Mouse (Mus musculus) adrenal gland, postnatal 14 days (tissue): ENCODE results near the gene B4galt5. TPM values are rescaled to one million over a fixed set of nuclear protein-coding genes. Genes with fewer than 3 reads are reported as not detected.
"Not testable (repeated sequence)": the region's sequence is repeated elsewhere in the genome, so short reads cannot be mapped to it uniquely, and the experiment has no call there.

ENCODE experiments used
- DNase-seq: peaks from one replicate; pipeline ENCODE4 v3.0.0; 2021; ENCODE audit warnings: mixed read lengths
- long read RNA-seq, 2 experiments: library from polyadenylated mRNA; stranded (forward); transcript quantifications; one replicate each; pipeline ENCODE4 v2.0.0; 2021
- total RNA-seq: library from RNA; stranded (reverse); gene quantifications from 2 replicates; pipeline ENCODE4 v1.2.3, GENCODE M21; 2021

Gene B4galt5
- 75.6 and 77.7 TPM in 2 replicates for total RNA-seq
- long read RNA-seq, experiment 1, full-length matches to known transcripts, result 2 of 9 reads
- long read RNA-seq, experiment 1, partial matches to known transcripts, result 0 of 9 reads
- long read RNA-seq, experiment 1, other reads (novel, unspliced or antisense), result 7 of 9 reads
- long read RNA-seq, experiment 2, full-length matches to known transcripts, result 1 of 9 reads
- long read RNA-seq, experiment 2, partial matches to known transcripts, result 1 of 9 reads
- long read RNA-seq, experiment 2, other reads (novel, unspliced or antisense), result 7 of 9 reads

DNA sequence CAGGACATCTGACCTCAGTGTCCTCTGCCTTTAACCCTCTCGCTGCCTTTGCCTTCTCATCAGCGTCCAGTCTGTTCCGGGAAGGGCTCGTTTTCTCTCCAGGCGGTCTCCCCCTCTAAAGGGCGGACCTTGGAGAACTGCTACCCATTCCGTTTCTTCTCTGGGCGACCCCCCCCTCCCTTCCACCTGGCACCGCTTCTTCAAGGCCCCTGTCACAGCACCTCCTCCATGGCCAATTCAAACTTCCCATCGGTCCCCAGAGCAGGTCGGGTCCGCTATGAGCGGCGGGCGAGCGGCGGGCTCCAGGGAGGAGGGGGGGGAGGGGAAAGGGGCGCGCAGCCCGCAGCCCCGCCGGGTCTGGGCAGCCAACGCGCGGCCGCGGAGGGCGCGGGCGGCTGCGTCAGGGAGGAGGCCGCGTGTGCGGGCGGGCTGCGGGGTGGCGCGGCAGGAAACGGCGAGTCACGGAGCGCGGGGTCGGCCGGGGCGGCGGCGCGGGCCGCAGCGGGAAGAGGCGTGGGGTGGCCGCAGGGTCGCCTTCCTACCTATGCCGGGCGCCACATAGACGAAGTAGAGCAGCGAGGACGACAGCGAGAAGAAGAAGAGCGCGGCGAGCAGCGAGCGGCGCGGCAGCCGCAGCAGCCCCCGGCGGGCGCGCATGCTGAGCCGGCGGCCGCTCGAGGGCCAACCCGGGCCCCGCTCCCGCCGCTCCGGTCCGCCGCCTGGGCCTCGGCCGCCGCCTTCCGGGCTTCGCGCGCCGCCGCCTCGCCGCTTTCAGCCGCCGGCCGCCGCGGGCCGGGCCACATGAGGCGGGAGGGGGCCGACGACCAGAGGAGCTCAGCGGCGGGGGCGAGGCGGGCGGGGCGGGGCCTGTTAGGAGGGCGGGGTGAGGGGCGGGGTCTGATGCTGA is at the start of gene B4galt5:
B4galt5 (minus strand) TSS at position 808 of the 907 bp plus-strand sequence.
- DNase-seq, result peak; percentile 56

DNA sequence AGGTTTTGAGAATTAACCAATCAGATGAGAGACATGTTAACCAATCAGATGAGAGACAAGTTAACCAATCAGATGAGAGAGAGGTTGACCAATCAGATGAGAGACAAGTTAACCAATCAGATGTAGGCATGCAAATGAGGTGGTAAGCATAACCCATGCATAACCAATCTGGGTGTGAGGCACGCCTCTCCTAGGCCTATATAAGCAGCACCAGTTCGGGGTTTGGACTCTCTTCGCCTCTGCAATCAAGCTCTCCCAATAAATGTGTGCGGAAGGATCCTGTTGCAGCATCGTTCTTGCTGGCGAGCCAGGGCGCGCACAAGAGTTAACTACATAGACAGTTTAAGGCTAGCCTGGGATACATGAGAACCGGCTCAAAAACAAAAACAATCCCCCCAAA is 47.4 kb upstream of the B4galt5 start:
- not testable (repeated sequence) for DNase-seq

DNA sequence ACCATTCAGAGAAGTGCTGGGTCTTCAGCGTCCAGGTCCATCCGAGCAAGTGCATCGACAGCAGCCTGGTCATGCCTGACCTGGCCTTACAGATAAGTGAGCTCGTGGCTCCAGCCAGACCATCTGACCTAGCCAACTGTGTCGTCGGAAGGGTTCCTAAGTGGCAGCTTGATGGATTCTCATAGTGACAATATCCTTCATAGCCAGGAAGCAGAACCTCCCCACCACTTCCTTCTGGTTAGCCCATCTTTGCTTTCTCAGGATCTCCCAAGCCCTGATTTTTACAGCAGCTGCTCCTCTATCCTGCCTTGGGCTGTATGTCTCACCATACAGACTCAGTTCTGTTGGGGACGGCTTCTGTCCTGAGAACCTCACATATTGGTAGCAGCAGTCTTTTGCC is 45.4 kb upstream of the B4galt5 start:
- no peak for DNase-seq

DNA sequence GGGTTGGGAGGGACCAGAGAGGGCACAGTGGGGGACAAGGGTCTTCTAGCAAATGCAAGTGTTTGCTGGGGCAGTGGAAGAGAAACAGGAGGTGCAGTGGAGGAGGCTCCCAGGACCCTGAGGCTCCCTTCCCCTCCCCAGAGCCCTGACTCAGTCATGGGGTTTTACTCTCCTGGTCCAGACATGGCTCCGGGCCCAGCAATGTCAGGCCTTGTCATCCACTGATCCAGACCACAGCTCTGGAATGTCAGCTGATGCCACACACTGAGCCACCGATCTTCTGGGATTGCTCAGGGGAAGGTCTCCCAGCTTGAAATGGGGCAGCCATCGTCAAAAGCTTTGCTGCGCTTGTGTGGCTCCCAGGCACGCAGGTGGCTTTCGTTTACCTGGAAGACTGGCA is 38.0 kb upstream of the B4galt5 start:
- DNase-seq, result no peak

DNA sequence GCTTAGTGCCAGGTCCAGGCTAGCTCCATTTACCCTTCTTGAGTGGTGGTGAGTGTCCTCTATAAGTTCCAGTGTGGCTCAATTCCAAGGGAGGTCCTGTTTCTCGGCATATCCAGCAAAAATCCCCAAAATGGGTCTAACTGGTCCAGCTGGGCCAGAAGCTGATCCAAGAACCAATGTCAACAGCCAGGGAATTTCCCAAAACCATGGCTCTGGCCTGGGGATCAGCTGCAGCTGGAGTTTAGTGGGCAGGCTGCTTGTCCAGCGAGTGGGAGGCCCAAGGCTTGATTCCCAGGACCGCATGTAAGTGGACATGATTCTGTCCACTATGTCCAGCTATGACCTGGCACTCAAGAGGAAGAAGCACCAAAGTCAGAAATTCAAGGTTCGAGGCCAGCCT is 37.5 kb upstream of the B4galt5 start:
- DNase-seq, result no peak

DNA sequence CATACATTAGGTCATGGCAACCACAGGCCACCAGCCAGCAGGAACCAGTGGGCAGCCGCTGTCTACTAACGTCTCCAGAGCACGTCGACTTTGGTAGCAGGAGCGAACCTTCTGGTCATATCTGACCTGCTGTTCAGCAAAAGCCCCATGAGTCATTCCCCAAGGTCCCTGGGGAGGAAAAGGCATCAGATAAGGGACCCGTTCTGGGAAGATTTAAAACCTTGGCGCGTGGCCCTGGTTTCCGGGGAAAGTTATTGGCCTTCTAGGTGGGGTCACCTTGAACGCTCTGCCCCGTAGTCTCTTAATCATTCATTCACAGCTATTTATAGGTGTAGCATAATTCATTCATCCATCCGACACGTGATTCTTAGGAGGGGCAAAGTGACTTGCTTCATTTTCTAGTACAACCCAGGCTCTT is 34.7 kb upstream of the B4galt5 start:
- peak; percentile 97 for DNase-seq

DNA sequence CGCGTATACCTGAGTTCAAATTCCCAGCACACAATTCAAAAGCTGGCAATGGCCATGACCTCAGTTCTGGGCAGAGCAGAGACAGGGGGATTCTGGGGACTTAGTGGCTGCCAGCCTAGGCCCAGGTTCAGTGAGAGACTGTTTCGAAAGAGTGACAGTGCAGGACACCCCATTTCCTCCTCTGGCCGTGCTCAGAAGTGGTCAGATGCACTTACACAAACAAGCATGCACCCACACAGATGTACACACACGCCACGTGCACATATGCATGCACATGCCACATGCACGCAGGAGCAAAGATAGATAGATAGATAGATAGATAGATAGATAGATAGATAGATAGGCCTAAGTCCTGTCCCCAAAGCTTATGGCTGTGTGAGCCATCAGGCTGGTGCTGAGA is 33.4 kb upstream of the B4galt5 start:
- DNase-seq, result no peak

DNA sequence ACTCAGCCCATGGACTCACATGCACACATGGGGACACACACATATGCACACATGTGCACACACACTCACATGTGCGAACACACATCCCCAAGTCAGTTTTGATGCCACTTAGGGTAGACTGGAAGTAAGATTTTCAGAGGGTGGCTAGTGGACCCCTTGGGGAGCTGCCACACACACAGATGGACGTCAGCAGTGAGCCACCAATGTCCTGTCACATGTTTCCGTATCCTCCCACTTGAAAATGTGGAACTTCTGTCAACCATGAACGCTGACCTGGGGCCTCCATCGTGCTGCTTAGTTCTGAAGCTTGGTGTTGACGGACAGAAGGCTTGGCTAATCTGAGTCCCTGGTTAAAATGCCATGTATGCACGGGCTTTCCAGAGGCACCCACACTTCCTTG is 32.6 kb upstream of the B4galt5 start:
- DNase-seq, result no peak

DNA sequence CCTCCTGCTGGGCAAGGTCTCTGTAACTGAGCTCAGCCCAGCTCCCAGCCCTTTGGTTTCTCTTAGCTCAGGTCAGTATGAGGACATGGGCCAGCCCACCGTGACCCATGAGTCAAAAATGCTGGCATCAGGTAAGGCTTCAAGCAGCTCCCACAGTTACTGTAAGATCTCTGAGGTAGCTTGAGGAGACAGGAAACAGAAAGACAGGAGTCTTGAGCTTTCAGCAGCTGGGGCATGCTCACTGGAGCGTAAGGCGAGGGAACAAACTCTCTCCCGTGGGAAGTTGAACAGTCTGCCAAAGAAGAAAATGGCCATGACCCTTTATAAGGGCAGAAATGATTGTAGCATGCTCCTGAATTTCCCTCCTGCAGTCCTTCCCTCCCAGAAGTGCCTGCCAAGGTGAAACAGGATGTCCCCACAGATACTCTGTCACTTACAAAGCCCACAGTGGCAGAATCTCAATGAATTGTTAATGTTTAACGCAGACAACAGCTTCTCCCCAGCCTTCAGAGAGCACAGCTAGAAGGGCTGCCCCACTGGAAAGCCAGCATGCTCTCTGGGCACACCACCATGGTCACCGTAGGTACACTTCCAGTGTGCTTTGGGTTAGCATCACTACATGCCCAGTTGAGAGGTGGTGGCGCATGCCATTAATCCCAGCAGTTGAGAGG is 31.8 kb upstream of the B4galt5 start:
- peak; percentile 47 for DNase-seq

DNA sequence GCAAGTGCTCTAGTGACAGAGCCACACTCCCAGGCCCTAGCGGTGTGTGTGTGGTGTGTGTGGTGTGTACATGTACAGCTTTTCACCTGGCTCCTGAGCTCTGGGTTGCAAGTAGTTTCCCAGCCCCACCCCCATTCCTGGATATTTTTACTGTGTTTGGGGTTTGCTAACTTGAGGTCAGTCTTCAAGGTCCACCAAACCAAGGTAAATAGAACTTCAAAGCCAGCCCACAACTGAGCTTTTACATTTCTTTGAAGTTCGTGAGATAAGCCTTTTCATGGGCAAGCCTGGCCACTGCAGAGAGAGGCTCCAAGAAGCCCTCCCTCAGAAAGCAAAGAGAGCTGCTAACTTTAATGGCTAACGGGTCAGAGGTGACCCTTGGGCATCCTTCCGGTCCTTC is 30.0 kb upstream of the B4galt5 start:
- peak; percentile 58 for DNase-seq

DNA sequence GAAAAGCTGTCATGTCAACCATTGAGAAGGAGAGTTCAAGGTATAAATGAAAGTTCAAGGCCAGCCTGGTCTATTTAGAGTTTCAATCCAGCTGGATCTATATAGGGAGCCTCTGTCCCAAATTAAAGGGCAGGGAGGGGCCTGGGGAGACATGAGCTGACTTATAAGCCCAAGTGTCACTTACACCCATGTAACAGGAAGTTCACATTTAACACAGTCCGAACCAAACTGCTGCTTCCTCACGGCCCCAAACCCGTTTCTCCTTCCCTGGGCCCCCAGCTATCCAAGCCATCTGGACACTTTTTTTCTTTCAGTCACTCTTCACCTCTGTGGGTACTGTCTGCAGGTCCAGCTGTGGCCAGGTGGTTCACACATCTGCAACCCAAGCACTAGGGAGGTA is 28.7 kb upstream of the B4galt5 start:
- DNase-seq, result no peak

DNA sequence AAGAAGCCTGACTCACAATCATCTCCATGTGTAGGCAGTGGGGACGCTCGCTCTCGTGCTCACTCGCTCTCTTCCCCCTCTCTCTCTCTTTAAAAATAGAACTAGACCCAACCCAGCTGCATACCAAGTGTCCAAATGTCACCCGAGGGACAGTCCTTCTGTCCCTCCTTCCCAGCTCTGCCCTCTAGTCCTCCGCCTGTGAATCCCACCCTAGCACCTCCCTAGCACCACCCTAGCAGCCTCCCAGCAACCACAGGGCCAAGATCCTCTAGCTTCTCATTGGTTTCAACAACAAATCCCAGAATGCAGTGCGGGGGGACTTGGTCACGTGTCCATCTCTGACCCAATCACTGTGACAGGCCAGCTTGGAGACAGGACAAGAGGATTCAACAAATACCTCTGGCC is 27.2 kb upstream of the B4galt5 start:
- DNase-seq, result peak; percentile 49

DNA sequence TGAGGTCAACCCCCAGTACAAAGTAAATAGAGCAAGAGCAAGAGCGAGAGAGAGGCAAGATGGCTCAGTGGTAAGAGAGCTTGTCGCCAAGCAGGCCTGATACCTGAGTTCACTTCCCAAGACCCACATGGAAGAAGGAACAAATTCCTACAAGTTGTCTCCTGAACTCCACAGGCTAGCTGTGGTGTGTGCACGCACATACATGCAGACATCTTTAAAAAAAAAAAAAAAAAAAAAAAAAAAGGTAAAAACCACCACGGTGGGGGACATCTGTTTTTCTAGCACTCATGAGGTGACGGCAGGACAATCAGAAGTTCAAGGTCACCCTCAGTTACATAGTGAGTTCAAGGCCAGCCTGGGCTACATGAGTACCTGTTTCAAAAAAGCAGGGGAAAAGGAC is 26.7 kb upstream of the B4galt5 start:
- DNase-seq, result no peak

DNA sequence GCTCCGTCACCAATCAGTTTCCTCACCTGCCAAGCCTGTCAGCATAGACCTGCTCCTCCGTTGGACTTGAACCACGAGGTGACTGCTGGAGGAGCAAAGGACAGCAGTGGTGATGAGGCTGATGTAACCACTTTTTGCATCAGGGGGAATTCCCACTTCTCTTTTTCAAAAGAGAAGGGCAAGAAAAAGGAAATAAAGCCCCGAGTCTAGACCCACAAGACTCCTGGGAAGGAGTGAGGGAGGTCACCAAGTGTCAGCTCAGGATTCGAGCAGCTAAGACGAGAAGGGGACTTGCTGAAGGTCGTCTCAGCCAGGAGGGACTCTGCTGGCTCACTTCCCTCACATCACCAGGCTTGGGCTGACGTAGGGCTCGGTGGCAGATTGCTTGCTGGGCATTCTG is 26.2 kb upstream of the B4galt5 start:
- DNase-seq, result no peak

DNA sequence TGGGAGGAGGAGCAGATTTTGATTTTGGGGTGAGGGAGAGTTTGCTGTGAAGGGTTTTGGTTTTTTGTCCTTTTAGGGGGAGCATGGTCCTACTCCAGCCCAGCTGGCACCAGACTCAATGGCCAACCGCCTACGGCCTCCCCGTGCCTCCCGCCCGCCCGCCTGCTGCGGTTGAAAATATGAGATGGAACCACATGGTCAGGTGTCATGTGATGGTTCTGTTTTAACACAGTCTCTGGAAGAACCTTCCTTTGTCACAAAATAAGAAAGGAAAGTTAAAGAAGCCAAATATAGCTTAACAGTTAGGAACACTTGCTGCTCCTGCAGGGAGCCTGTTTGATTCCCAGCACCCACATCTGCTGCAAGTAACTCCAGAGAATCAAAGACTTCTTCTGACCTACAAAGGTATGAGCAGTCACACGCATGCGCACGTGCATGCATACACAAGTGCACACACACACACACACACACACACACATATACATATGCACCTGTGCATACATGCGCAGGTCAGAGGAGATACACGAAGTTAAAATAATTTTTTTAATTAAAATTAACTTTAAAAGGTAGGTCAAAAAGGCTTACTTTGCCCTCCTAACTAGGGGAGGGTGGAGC is 25.3 kb upstream of the B4galt5 start:
- DNase-seq, result no peak

DNA sequence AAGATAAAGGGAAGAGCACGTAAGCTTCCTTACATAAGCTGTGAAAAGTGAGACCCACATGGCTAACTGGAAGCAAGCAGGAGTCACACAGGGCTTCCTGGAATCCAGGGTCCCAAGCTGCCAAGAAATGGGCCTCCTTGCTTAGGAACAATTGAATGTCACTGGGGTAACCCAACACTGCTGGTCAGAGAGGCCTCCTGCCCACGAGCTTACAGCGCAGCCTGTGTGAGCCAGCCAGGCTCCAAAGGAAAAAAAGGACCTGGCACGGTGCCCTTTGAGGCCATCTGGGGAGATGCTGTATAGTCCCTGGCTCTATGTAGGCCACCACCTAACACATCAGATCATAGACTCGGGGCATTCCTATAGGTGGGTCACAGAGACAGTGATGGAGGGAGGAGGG is 24.3 kb upstream of the B4galt5 start:
- peak; percentile 78 for DNase-seq

DNA sequence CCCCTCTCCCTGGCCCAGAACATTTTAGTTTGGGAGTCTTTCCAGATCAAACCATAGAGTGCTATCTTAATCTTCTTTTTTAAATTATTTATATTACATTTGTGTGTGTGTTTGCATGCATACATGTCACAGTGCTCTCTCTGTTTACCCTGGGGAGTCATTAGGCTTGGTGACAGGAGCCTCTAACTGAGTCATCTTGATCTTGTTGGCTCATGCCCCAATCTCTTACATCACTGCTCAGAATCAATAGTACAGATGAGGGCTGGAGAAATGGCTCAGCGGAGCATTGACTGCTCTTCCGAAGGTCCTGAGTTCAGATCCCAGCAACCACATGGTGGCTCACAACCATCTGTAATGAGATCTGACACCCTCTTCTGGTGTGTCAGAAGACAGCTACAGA is 22.5 kb upstream of the B4galt5 start:
- DNase-seq, result no peak

DNA sequence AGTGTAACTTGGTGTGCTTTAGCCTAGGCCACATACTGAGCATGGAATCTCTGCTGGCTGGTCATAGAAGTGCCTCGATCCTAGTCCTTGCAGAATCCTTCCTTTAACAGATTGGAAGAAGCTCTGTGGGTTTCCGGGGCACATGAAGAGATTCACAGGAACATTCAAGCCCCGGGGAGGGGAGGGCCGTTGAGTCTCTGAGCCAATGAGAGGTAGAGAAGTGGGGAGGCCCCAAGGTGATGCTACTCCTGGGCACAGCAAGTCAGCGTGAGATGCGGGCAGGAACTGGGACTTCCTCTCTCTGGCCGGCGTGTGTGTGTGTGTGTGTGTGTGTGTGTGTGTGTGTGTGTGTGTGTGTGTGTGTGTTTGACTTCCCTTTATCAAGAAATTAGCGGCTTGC is 19.3 kb upstream of the B4galt5 start:
- peak; percentile 61 for DNase-seq

DNA sequence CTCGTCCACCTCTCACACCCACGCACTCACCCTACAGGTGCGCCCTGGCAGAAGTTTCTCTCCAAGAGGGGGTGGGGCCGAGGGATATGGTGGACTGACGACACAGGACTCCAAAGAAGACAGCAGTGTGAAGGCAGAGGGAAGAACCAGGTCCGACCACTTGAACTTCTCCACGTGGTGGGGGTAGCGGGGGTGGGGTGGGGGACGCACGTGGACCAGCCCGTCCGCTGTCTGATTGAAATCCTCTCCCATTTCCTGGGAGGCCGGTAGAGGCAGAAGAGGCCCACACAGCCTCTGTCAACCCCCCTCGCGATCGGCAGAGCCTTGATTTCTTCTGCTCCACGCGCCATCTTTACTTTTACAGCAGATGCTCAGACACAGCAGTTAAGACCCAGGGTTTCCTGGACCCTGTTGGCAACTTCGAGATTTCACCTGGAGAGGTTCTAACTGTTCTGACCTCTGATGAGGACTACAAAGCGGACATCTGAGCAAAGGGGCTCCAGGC is 18.8 kb upstream of the B4galt5 start:
- no peak for DNase-seq

DNA sequence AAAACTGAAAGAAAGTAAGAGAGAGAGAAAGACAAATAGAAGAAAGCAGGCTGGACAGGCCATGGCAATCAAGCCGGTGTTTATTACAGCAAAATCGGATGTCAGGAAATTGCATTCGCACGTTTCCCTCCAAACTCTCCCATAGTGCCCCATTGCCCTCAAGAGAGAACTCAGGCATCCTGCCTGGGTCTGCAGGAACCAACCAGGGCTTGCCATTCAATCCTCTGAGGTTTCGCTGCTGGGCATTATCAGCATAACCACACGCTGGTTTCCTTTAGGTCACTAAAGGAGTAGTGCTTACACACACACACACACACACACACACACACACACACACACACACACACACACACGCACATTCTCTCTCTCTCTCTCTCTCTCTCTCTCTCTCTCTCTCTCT is 18.3 kb upstream of the B4galt5 start:
- no peak for DNase-seq

DNA sequence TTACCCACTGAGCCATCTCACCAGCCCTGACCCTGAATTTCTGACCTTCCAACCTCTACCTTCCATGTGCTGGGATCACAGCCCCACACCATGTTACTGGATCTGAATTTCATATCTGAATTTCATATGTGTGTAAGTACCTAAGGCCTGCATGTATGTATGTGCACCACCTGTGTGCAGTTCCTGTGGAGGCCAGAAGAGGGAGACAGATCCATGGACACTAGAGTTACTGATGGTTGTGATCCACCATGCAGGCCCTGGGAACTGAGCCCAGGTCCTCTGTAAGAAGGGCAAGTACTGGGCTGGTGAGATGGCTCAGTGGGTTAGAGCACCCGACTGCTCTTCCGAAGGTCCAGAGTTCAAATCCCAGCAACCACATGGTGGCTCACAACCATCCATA is 16.1 kb upstream of the B4galt5 start:
- DNase-seq, result no peak

DNA sequence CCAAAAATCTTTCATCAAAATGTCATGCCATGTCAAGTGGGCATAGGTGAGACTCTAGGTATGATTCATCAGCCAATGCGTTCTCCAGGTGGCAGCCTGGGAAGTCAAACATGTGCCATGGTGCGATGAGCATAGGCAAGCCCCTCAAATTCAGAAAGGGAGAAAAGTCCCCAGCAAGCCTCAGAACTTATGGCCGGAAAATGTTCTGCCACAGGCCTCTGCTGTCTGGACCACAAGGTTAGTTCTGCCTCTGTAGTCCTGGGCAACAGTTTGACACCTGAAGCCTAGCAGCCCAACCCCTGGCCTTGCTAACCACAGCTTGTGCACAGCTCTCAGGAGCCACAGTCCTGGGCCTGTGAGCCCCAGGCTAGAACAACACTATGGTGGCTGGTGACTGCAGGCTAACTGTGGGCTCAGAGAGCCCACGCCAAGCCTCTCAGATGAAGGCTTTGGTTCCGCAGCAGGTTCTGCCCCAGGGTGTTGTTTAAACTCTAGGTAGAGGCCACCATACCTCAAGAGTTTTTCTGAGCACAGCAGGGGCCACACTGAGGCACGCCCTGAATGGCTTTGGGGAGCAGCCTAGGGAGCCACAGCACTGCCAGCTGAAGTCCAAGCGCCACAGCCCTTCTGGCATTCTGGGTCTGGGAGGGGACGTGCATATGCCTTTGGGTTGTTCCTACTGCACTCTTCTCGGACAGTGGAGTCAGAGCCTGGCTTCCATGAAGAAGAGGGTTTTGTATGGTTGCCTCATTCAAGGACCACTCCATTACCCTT is 14.5 kb upstream of the B4galt5 start:
- no peak for DNase-seq
